Mouse (Mus musculus) neutrophil, adult 65 days (primary cell): Measurements from ENCODE around the gene Dlx5. TPM values are rescaled to one million over a fixed set of nuclear protein-coding genes. Genes with fewer than 3 reads are reported as not detected.

Experiments used
- total RNA-seq: library from RNA; stranded (reverse); gene quantifications from 2 replicates; pipeline ENCODE4 v1.2.4, GENCODE M21; 2023

Dlx5 gene
- not detected in 2 replicates for total RNA-seq

DNA sequence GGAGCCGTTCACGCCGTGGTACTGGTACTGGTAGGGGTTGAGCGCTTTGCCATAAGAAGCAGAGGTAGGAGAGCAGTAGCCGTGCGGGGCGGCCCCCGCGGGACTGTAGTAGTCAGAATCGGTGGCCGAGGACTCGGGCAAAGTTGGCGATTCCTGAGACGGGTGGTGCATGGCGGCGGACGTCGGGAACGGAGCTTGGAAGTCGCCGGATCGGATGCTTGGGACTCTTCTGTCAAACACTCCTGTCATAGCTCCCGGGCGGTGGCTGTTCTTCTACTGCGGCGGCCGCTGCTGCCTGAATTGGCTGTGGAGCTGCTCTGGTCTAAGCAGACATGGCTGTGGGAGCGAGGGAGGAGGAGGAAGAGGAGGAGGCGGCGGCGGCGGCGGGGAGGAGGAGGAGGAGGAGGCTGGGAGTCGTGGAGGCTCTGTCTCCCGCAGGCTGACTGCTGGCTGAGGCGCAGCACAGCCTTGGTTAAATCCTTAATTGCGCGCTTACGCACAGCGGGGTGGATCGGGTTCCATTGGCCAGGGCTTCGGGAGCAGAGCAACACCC lies at the start of gene Dlx5:
Gene Dlx5 (minus strand): TSS at position 448 of the 553 bp plus-strand sequence.

DNA sequence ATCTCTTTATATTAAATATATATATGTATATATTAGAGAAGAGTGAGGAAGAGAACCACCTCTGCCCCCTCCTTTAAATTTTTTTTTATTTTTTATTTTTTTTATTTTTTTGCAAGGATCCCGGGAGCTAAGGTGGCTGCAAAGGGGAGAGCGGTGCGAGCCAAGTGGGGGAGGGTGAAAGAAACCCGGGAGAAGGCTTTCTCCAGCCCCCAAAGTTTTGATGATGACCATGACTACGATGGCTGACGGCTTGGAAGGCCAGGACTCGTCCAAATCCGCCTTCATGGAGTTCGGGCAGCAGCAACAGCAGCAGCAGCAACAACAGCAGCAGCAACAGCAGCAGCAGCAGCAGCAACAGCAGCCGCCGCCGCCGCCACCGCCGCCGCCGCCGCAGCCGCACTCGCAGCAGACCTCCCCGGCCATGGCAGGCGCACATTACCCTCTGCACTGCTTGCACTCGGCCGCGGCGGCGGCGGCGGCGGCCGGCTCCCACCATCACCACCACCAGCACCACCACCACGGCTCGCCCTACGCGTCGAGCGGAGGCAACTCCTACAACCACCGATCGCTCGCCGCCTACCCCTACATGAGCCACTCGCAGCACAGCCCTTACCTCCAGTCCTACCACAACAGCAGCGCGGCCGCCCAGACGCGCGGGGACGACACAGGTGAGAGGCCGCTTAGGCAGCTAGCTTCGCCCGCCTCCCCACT lies 18.6 kb downstream of the Dlx5 start, which contains the start of gene Dlx6:
Gene Dlx6 (plus strand): TSS at position 175 of the 711 bp plus-strand sequence.

Other genes with a start within 250 kb of the Dlx5 start
- gene Dlx6, start 18.8 kb downstream of the Dlx5 start, total RNA-seq = not detected in 2 replicates
- 0.09 and 0.22 TPM in 2 replicates for gene Sdhaf3, start 73.9 kb upstream of the Dlx5 start, total RNA-seq